Mouse (Mus musculus) splenic B cell, adult 2 months (primary cell): ENCODE measurements around the gene Atf1.

ENCODE experiments used
- DNase-seq: peaks from one replicate; pipeline ENCODE4 v3.0.0-alpha.2; 2011; ENCODE audit warnings: low read depth, low spot score
- H3K27me3 ChIP-seq: 2 replicates; pipeline ENCODE4 v1.6.1; 2012; ENCODE audit warnings: mild to moderate bottlenecking, low read length, moderate library complexity, mixed read lengths; ENCODE audit not compliant: control insufficient read depth, poor library complexity, insufficient read depth, severe bottlenecking
- H3K36me3 ChIP-seq: 2 replicates; pipeline ENCODE4 v1.6.1; 2012; ENCODE audit warnings: mild to moderate bottlenecking, low read length, moderate library complexity, mixed read lengths; ENCODE audit not compliant: control insufficient read depth, poor library complexity, insufficient read depth, severe bottlenecking

Gene Atf1

DNA sequence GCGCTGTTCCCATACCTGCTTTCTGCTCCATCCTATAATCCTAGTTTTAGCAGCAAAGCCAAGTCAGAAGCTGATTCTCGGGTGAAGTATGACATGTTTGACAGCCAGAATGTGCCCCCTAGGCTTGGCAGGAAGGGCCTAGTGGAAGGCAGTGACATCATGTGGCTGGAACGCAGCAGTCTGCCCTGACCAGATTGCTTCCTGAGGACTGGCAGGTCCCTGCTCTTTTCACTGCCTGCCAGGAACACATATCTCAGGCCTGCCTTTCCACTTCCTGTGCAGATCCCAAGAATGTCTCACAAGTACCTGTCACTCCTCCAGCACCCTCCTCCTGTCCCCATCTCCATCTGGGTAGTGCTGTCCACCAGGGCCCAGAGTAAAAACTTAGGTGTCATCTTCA, 27.8 kb upstream of the Atf1 start:
- Histone ChIP-seq H3K36me3 (peaks cover 11% of the 10 kb centered on the region), H3K27me3 (no peaks in the 10 kb centered on the region)
- DNase-seq: no peak

DNA sequence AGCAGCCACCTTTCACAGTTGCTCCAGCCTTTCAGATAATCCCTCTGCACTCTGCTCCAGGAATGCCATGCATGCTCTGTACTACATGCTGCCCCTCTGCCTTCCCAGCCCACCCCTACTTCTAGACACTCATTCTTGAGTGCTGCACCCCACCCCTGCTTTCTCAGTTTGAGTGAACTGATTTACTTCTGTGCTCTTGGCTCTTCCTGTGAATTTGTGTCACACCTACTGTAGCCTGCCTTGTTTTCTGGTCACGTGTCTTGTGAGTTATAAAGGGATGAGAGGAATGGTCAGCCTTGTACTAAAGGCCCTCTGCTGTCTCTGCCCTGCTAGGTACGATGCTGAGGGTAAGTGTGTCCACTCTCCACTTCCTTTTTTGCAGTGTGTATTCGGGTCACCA, 25.8 kb upstream of the Atf1 start:
- H3K36me3 ChIP-seq: peaks cover 11% of the 10 kb centered on the region
- no peaks in the 10 kb centered on the region for H3K27me3 ChIP-seq
- DNase-seq: no peak

DNA sequence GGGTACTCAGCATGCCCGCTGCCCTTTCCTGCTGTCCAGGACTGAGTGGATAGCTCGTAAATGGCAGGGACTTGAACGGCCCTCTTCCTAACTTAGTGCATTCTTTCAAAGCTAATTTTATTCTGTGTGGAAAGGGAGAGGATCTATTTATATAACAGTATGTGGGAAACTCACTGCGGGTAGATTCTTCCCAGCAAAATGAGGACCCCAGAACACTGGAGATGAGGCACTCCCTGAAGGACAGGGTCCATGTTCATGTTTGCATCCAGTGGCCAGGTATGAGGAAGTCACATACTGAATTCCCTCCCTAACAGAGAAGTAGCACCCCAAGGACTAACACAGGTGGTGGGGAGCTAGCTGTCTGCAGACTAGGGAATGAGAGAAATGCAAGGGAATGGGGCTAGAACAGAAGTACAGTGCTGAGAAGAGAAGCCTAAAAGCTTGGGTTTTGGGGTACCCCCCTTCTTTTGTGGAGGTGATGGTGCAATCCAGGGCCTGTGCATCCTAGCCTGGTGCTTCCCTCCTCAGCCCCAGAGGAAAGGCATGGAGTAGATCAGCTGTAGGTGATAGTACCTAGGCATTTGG, 25.1 kb upstream of the Atf1 start:
- peaks cover 6% of the 10 kb centered on the region for H3K36me3 ChIP-seq
- H3K27me3 ChIP-seq: no peaks in the 10 kb centered on the region
- no peak for DNase-seq

GRCm38 (mm10) chr15:100204574-100204973, 23.0 kb upstream of the Atf1 start:
- Histone ChIP-seq H3K27me3 (no peaks in the 10 kb centered on the region), H3K36me3 (peaks cover 6% of the 10 kb centered on the region)
- peak; percentile 31 for DNase-seq

DNA sequence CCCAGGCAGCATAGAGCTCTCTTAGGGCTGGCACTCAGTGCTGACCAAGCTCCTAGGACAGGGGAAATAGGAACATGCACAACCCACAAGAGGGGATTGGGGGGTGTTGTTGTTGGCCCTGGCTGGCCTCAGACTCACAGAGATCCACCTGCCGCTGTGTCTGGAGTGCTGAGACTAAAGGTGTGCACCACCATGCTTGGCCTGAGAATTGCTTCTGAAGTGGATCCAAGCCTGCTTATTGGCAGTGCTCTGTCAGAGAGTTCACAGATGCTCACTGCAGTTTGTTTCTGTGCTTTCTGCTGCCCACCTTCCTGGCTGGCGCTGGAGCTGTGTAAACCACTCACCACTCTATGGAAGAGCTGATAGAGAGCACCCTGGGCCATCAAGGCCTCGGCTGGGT, 17.6 kb upstream of the Atf1 start:
- Histone ChIP-seq H3K27me3 (no peaks in the 10 kb centered on the region), H3K36me3 (peaks cover 8% of the 10 kb centered on the region)
- DNase-seq: no peak

- DNase-seq: no peak
- peaks cover 9% of the 10 kb centered on the region for H3K36me3 ChIP-seq
- H3K27me3 ChIP-seq: no peaks in the 10 kb centered on the region
Observed at GRCm38 (mm10) chr15:100213339-100213738, 14.3 kb upstream of the Atf1 start.

- no peak for DNase-seq
- no peaks in the 10 kb centered on the region for H3K27me3 ChIP-seq
- peaks cover 9% of the 10 kb centered on the region for H3K36me3 ChIP-seq
Observed at GRCm38 (mm10) chr15:100215092-100215491, 12.5 kb upstream of the Atf1 start.

GRCm38 (mm10) chr15:100216173-100216572, 11.4 kb upstream of the Atf1 start:
- Histone ChIP-seq H3K27me3 (no peaks in the 10 kb centered on the region), H3K36me3 (peaks cover 7% of the 10 kb centered on the region)
- DNase-seq: no peak

DNA sequence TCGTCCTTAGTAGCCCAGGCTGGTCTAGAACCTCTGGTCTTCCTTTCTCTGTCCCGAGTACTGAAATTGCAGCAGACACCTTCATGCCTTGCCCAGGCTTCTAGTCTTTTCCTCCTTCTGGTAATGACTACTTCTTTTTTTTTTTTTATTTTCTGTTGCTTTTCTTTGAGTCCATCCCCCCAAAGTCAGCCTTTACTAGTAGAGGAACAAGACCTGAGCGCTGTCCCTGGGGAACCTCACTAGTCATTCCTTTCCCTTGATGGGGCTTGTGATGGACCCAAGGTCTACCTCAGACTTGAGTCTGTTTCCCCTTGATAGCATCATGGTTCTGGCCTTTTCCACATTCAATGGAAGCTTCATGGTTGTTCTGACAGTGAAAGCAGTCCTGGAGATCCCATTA, 9.6 kb upstream of the Atf1 start:
- Histone ChIP-seq H3K27me3 (no peaks in the 10 kb centered on the region), H3K36me3 (peaks cover 7% of the 10 kb centered on the region)
- no peak for DNase-seq

- Histone ChIP-seq H3K27me3 (no peaks in the 10 kb centered on the region), H3K36me3 (peaks cover 7% of the 10 kb centered on the region)
- DNase-seq: no peak
Observed at GRCm38 (mm10) chr15:100219396-100219795, 8.2 kb upstream of the Atf1 start.

DNA sequence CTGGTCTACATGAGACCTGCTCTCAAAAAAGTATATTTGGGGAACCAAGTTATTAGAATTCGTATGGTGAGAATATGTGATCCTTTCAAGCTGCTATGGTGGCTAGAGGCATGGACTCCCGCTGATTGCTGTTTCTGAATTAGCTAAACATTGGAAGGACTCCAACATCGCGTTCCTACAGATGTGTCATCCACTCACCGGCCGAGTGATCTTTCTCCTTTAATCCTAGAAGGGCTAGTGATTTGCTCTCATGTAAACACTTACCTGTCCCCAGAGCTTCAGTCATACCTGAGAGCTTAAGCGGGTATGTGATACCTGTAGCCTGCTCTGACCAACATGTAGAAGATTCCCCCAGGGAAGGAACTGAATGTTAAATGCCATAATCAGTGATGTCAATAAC, 6.7 kb upstream of the Atf1 start:
- Histone ChIP-seq H3K27me3 (no peaks in the 10 kb centered on the region), H3K36me3 (0 out of 2 replicates have a peak, but pooled peaks cover 4% of the 10 kb centered on the region)
- no peak for DNase-seq

DNA sequence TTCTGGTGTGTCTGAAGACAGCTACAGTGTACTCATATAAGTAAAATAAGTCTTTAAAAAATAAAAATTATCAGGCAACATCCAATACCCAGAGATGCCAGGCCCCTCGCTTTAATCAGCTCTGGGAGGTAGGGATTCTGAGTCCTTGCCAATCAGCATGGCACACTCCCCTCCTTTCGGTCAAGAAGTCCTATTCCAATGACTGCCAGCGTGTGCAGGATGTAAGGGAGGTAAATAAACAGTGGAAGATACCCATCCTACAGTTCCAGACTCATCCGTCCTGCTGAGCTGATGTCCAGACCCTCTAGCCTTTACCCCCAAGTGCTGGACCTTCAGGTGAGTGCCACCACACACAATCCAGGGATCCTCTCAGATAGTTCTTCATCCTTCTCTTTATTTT, 2.2 kb upstream of the Atf1 start:
- no peaks in the 10 kb centered on the region for H3K36me3 ChIP-seq
- DNase-seq: no peak

DNA sequence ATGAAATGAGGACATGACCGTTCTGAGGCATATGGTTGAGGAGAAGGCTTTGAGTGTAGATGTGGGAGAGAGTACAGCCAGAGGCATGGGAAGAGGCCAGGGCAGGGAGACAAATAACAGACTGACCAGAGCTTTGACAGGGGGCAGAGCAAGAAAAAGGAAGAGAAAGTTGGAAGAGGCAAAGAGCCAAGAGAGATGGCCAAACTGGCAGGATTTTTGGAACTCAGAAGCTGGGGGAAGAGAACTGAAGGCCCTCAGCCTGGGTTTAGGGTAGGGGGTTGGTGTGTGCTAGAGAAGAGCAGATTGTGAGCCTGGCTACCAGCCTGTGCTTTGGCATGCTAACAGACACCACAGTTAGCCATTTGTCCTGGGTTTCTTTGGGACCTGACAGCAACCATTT, 1.7 kb upstream of the Atf1 start:
- Histone ChIP-seq H3K27me3 (no peaks in the 10 kb centered on the region), H3K36me3 (no peaks in the 10 kb centered on the region)
- DNase-seq: no peak

More for the DNA sequence above, 2.2 kb upstream of the Atf1 start:
- H3K27me3 ChIP-seq: no peaks in the 10 kb centered on the region

GRCm38 (mm10) chr15:100227031-100227662, 472 bp upstream of the Atf1 start:
- H3K27me3 ChIP-seq: no peaks in the 10 kb centered on the region
- no peak for DNase-seq
- no peaks in the 10 kb centered on the region for H3K36me3 ChIP-seq

DNA sequence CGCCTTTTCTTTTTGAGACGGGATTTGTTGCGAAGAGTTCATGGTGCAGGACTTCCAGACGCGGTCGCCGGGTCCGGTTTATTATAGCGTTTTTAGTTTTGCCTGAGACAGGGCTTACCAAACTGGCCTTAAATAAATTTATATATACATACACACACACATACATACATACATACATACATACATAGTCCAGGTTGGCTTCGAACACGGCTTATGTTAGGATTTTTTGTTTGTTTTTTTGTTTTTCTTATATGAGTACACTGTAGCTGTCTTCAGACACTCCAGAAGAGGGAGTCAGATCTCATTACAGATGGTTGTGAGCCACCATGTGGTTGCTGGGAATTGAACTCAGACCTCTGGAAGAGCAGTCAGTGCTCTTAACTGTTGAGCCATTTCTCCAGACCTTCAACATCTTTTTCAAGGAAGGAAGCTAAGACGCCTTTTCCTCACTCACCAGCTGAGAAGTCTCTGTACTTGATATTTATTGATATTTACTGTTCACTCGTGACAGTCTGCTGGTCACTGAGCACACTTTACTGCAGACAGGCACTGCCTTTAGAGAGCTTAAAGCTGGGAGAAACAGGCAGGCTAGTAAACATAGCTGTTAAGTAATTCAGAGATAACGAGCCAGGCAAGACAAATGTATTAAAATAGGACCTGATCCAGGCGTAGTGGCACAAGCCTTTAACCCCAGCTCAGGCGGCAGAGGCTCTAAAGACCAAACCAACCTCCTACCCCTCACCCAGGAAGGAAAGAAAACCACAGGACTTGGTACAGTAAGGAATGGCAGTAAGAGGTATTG, 1.1 kb downstream of the Atf1 start:
- Histone ChIP-seq H3K36me3 (no peaks in the 10 kb centered on the region), H3K27me3 (no peaks in the 10 kb centered on the region)
- peak; percentile 42 for DNase-seq
